Mouse (Mus musculus): ENCODE measurements at regions not wholly inside any gene's neighbourhood (a gene's known extent, or its start where the extent isn't known, plus 50 kb on each side); places are given as distances from the start of the nearest gene placed in this dataset.

- TF ChIP-seq GATA1 (IDR thresholded peaks at IDR 0.05; ENCODE audit: borderline replicate concordance, low read length) (no peak), FLI1 (IDR thresholded peaks at IDR 0.05; ENCODE audit: low read length) (no peak)
These were observed 414.9 kb upstream of the Hs6st1 start for GRCm38 (mm10) chr1:35653119-35653956.

Measured in megakaryocyte, embryonic 14.5 days (primary cell).